Mouse (Mus musculus) thymus, adult 2 months (tissue): ENCODE results near the gene Ccdc187. TPM values are rescaled to one million over a fixed set of nuclear protein-coding genes. Genes with fewer than 3 reads are reported as not detected.
A peak's percentile ranks its signal among the peaks of the same experiment; 100 is the strongest.

Experiments used
- DNase-seq: peaks from one replicate; pipeline ENCODE4 v3.0.0; 2021
- H3K27ac ChIP-seq: fragments of 200-500 bp; 2 replicates; pipeline ENCODE4 v1.5.1; 2012; ENCODE audit warnings: low read length, control low read depth; ENCODE audit not compliant: control insufficient read depth, insufficient read depth
- H3K27me3 ChIP-seq: fragments of 200-500 bp; 2 replicates; pipeline ENCODE4 v1.6.1; 2012; ENCODE audit warnings: mild to moderate bottlenecking, low read length, moderate library complexity, mixed read lengths; ENCODE audit not compliant: control insufficient read depth, insufficient read depth
- H3K36me3 ChIP-seq: fragments of 200-500 bp; 2 replicates; pipeline ENCODE4 v1.6.1; 2012; ENCODE audit warnings: mild to moderate bottlenecking, low read length, moderate library complexity; ENCODE audit not compliant: control insufficient read depth, insufficient read depth
- H3K4me1 ChIP-seq: fragments of 200-500 bp; replicated peaks from 2 replicates; pipeline ENCODE4 v1.6.1; 2012; ENCODE audit warnings: low read length; ENCODE audit not compliant: control insufficient read depth, insufficient read depth
- H3K4me3 ChIP-seq: fragments of 200-500 bp; 2 replicates; pipeline ENCODE4 v1.5.1; 2012; ENCODE audit warnings: mild to moderate bottlenecking, low read length, control low read depth, moderate library complexity; ENCODE audit not compliant: control insufficient read depth, insufficient read depth
- CTCF ChIP-seq: fragments of 200-500 bp; IDR thresholded peaks from 2 replicates; pipeline ENCODE4 v1.5.1; 2012; ENCODE audit warnings: mild to moderate bottlenecking, control low read depth, low read length, moderate library complexity, borderline replicate concordance; ENCODE audit not compliant: control insufficient read depth, poor library complexity, insufficient read depth; ENCODE audit errors: extremely low read depth
- POLR2A ChIP-seq: fragments of 200-500 bp; IDR thresholded peaks from 2 replicates; pipeline ENCODE4 v1.6.1; 2012; ENCODE audit warnings: mild to moderate bottlenecking, low read length, control low read depth, moderate library complexity; ENCODE audit not compliant: control insufficient read depth, poor library complexity, insufficient read depth; ENCODE audit errors: extremely low read depth
- WGBS: fragments of 180-500 bp; shearing (Covaris S2); methylation state at CpG from one replicate; pipeline ENCODE4 v1.1.7; 2018; 5-methylcytosine and 5-hydroxymethylcytosine counted together
- polyA plus RNA-seq: library from polyadenylated mRNA; depleted of rRNA; stranded (reverse); fragments of >200 nt; gene quantifications from 2 replicates; pipeline ENCODE4 v1.2.3, GENCODE M21; 2012

Gene Ccdc187
- polyA plus RNA-seq, 1 experiment: 0.19 TPM

DNA sequence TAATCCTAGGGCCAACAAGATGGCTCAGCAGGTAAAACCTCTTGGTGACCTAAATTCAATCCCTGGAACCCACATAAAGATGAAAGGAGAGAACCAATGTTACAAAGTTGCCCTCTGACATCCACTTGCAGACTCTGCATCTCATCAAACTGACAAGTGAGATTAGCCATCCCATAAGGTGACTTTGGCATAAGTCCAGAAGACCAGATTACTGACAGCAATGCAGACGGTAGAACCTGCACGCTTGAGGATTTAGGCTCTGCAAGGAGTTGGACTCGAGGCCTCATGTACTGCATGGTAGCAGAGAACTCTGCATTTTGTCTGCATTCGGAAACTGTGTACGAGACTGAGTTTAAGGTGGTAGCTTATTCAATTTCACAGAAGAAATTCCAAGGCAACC is 4.2 kb downstream of the Ccdc187 start:
- no peaks in the 10 kb centered on the region for H3K27me3 ChIP-seq
- H3K4me1 ChIP-seq: no peaks in the 10 kb centered on the region
- no peak overlapping the region for H3K27ac ChIP-seq
- 94% methylated on average over 5 of the region's 5 CpGs for WGBS
- no peak for TF ChIP-seq CTCF
- no peak for TF ChIP-seq POLR2A
- DNase-seq: no peak
- no peaks in the 10 kb centered on the region for H3K36me3 ChIP-seq
- H3K4me3 ChIP-seq: no peak overlapping the region

DNA sequence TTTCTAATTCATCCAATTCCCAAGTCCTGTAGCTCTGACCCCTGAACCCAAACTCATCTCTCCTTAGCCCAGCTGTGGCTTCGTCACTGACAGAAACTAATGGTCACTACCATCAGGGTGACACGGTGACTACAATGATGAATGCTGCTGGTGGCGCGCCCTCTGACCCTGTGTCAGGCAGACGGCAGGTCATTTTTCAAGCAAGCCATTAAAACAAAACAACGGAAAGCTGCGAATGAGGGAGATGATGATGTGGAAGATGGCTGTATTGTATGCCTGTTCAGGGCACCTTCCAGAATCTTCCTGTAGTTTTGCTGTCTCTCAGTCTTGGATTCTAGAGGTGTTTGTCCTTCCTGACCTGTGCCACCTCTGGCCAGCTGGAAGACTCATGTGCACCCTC is 8.0 kb downstream of the Ccdc187 start:
- 92% methylated on average over 7 of the region's 7 CpGs for WGBS
- no peak for DNase-seq
- Histone ChIP-seq H3K4me3 (no peak overlapping the region), H3K4me1 (no peaks in the 10 kb centered on the region), H3K27ac (no peak overlapping the region), H3K36me3 (no peaks in the 10 kb centered on the region), H3K27me3 (no peaks in the 10 kb centered on the region)
- TF ChIP-seq CTCF (no peak), POLR2A (no peak)

GRCm38 (mm10) chr2:26285804-26286203 is 8.6 kb downstream of the Ccdc187 start:
- DNase-seq: no peak
- TF ChIP-seq CTCF: no peak
- no peak for TF ChIP-seq POLR2A
- WGBS: 82% methylated on average over 7 of the region's 7 CpGs
- Histone ChIP-seq H3K4me1 (no peaks in the 10 kb centered on the region), H3K27ac (no peak overlapping the region), H3K27me3 (no peaks in the 10 kb centered on the region), H3K4me3 (no peak overlapping the region), H3K36me3 (no peaks in the 10 kb centered on the region)

DNA sequence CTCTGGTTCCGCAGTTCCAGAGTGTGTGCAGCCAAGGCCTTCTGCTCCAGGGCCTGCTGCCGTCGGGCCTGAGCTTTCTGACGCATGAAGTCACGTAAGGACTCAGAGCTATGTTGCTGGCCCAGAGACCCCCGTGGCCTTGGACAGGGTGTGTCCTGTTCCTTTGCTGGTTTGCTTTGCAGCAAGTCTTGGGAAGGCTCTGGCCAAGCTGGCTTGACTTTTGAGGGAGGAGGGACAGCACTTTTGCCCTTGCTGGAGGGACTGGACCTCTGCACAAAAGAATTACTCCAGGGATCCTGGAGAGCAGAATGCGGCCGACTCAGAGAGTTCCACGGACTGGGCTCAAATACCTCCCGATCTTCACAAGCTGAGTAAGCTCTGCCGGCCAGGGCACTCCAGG is 13.8 kb downstream of the Ccdc187 start:
- WGBS: 95% methylated on average over 11 of the region's 11 CpGs
- Histone ChIP-seq H3K4me3 (no peak overlapping the region), H3K27ac (no peak overlapping the region), H3K27me3 (no peaks in the 10 kb centered on the region), H3K36me3 (no peaks in the 10 kb centered on the region), H3K4me1 (no peaks in the 10 kb centered on the region)
- no peak for DNase-seq
- TF ChIP-seq CTCF: no peak

DNA sequence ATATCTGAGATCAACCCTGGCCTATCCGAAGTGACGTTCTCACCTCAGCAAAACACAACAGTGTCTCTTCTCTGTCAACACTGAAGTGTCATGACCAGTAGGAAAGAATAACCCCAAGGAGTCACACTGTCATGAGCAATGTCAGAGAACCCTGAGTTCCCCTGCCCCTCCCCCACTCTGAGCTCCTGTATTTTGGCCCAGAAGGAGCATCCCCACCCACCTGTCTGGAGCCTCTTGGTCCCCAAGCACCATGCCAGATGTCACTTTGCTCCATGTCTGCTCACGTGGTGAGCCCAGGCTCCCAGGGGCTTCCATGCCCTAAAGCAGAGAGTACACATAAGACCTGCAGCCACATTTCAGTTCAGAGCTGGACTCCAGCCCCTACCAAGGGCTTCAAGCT is 14.6 kb downstream of the Ccdc187 start:
- no peak for TF ChIP-seq POLR2A
- no peak for TF ChIP-seq CTCF
- no peaks in the 10 kb centered on the region for H3K27me3 ChIP-seq
- WGBS: 88% methylated on average over 3 of the region's 3 CpGs

GRCm38 (mm10) chr2:26273611-26274010 is 20.7 kb downstream of the Ccdc187 start:
- no peaks in the 10 kb centered on the region for H3K4me1 ChIP-seq
- WGBS: 16% methylated on average over 7 of the region's 7 CpGs
- H3K4me3 ChIP-seq: no peak overlapping the region
- H3K27ac ChIP-seq: no peak overlapping the region
- peak; percentile 40 for DNase-seq
- no peaks in the 10 kb centered on the region for H3K36me3 ChIP-seq
- TF ChIP-seq POLR2A: no peak
- 0 out of 2 replicates have a peak, but pooled peaks have one; percentile 18 for TF ChIP-seq CTCF
- H3K27me3 ChIP-seq: no peaks in the 10 kb centered on the region

More for the DNA sequence above, 14.6 kb downstream of the Ccdc187 start:
- Histone ChIP-seq H3K36me3 (no peaks in the 10 kb centered on the region), H3K27ac (no peak overlapping the region), H3K4me1 (no peaks in the 10 kb centered on the region), H3K4me3 (no peak overlapping the region)
- no peak for DNase-seq

- DNase-seq: no peak
- 81% methylated on average over 3 of the region's 3 CpGs for WGBS
- H3K27ac ChIP-seq: no peak overlapping the region
- no peaks in the 10 kb centered on the region for H3K27me3 ChIP-seq
- no peak overlapping the region for H3K4me3 ChIP-seq
- no peak for TF ChIP-seq POLR2A
- no peak for TF ChIP-seq CTCF
- no peaks in the 10 kb centered on the region for H3K4me1 ChIP-seq
- H3K36me3 ChIP-seq: no peaks in the 10 kb centered on the region
Measured at GRCm38 (mm10) chr2:26268216-26268615, 26.1 kb downstream of the Ccdc187 start.

GRCm38 (mm10) chr2:26266066-26266742 is 28.2 kb downstream of the Ccdc187 start:
- no peaks in the 10 kb centered on the region for H3K27me3 ChIP-seq
- DNase-seq: no peak
- no peak overlapping the region for H3K27ac ChIP-seq
- no peaks in the 10 kb centered on the region for H3K36me3 ChIP-seq
- H3K4me1 ChIP-seq: no peaks in the 10 kb centered on the region
- TF ChIP-seq CTCF: no peak
- 88% methylated on average over 10 of the region's 10 CpGs for WGBS
- H3K4me3 ChIP-seq: no peak overlapping the region
